Mouse (Mus musculus) intestine, postnatal 0 days (tissue): Measurements from ENCODE around the gene Tekt4. TPM values are rescaled to one million over a fixed set of nuclear protein-coding genes. Genes with fewer than 3 reads are reported as not detected.
A peak's percentile ranks its signal among the peaks of the same experiment; 100 is the strongest.

ENCODE experiments used
- ATAC-seq: fragments of 200-750 bp; cut with Nextera tagmentation; 2 replicates; pipeline ENCODE4 v1.8.0; 2017; ENCODE audit warnings: mild to moderate bottlenecking, moderate TSS enrichment, moderate library complexity
- H3K27ac ChIP-seq: fragments of 300-500 bp; sonication (generic); 2 replicates; pipeline ENCODE4 v1.5.1; 2014; ENCODE audit warnings: mild to moderate bottlenecking, low read depth, low read length, moderate library complexity
- H3K27me3 ChIP-seq: fragments of 300-500 bp; sonication (generic); replicated peaks from 2 replicates; pipeline ENCODE4 v1.6.1; 2014; ENCODE audit warnings: low read length, mixed read lengths; ENCODE audit not compliant: control insufficient read depth, insufficient read depth
- H3K36me3 ChIP-seq: fragments of 300-500 bp; sonication (generic); 2 replicates; pipeline ENCODE4 v1.6.1; 2014; ENCODE audit warnings: mild to moderate bottlenecking, moderate library complexity; ENCODE audit not compliant: control insufficient read depth, insufficient read depth
- H3K4me1 ChIP-seq: fragments of 300-500 bp; sonication (generic); replicated peaks from 2 replicates; pipeline ENCODE4 v1.6.1; 2014; ENCODE audit warnings: antibody characterized with exemption, low read length, mixed read lengths; ENCODE audit not compliant: control insufficient read depth, insufficient read depth
- H3K4me2 ChIP-seq: fragments of 300-500 bp; sonication (generic); replicated peaks from 2 replicates; pipeline ENCODE4 v1.6.1; 2014; ENCODE audit warnings: low read depth, mild to moderate bottlenecking, moderate library complexity
- H3K4me3 ChIP-seq: fragments of 300-500 bp; sonication (generic); 2 replicates; pipeline ENCODE4 v1.5.1; 2014; ENCODE audit warnings: low read depth, low read length
- H3K9ac ChIP-seq: fragments of 300-500 bp; sonication (generic); 2 replicates; pipeline ENCODE4 v1.6.1; 2014; ENCODE audit warnings: mild to moderate bottlenecking, low read depth, low read length
- H3K9me3 ChIP-seq: fragments of 300-500 bp; sonication (generic); 2 replicates; pipeline ENCODE4 v1.6.1; 2016; ENCODE audit warnings: mixed run types; ENCODE audit not compliant: control insufficient read depth
- CTCF ChIP-seq: sonication (generic); IDR thresholded peaks from 2 replicates; pipeline ENCODE4 v1.5.1; 2016; ENCODE audit warnings: low read depth, mild to moderate bottlenecking, control low read depth, antibody characterized with exemption, moderate library complexity
- WGBS: fragments of 180-500 bp; shearing (Covaris S2); extraction: QIAGEN DNeasy Blood & Tissue Kit; methylation state at CpG from one replicate; pipeline ENCODE4 v1.1.7; 2014; 5-methylcytosine and 5-hydroxymethylcytosine counted together
- polyA plus RNA-seq: library from polyadenylated mRNA; unstranded; fragments of >200 nt; fragmentation: Nextera tagmentation; extraction: Ambion mirVana; gene quantifications from 2 replicates; pipeline ENCODE4 v1.2.1, GENCODE M21; 2015

The Tekt4 gene
- polyA plus RNA-seq, 1 experiment from 2014 or later, result not detected

DNA sequence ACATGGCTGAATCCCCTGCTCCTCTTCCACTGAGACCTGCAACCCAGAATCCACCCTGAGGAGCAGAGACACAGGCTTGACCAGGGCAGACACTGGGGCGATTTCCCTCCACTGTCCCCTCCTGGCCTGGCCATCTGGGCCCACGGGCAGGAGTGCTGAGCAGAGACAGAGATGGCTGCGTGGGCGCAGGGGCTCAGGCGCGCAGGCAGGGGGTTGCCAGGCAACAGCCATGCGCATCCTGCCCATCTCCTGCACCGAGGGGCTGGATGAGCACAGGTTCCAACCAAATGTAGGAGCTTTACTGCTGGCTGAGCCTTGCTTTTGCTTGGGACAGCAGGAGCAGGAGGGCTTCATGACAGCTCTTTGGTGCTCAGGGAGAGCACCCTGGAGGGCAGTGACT, 2.1 kb downstream of the Tekt4 start:
- H3K27me3 ChIP-seq, result no peaks in the 10 kb centered on the region
- no peaks in the 10 kb centered on the region for H3K4me1 ChIP-seq
- no peak for TF ChIP-seq CTCF
- H3K4me2 ChIP-seq, result no peak overlapping the region
- no peaks in the 10 kb centered on the region for H3K36me3 ChIP-seq
- 53% methylated on average over 8 of the region's 8 CpGs for WGBS
- no peak for ATAC-seq
- H3K4me3 ChIP-seq, result no peak overlapping the region
- no peak overlapping the region for H3K9ac ChIP-seq
- no peak overlapping the region for H3K27ac ChIP-seq
- no peaks in the 10 kb centered on the region for H3K9me3 ChIP-seq

DNA sequence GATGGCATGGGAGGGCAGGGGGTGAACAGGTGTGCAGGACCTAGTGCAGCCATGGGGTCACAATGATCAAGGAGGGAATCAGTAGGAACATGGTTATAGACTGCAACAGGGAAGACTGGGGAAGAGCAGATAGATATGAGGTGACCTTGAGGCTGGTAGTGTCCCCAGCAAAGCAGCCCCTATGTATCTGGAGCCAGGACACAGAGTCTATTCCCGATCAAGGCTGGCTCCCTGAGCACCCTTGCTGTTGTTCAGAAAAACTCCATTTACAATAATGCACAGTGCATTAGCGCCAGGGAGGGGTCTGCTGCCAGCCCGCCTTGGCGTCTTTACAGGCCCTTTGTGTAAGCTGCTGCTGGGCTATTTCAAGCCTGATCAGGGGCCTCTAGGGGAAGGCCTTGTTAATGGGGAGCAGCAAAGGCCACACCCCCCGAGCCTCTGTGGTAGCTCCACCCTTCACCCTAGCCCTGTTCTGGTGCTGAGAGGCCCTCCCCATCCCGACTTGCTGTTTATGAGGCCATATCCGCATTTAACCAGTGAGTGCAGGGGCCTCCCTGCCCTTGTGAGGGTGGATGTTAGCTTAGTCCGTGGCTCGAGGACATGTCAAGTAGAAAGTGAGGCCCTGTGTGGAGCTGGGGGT, 7.9 kb downstream of the Tekt4 start:
- H3K4me2 ChIP-seq, result peak overlapping the region; percentile 35; the same call in 1 of the 2 replicates
- no peaks in the 10 kb centered on the region for H3K27me3 ChIP-seq
- H3K4me3 ChIP-seq, result 0 out of 2 replicates have a peak overlapping the region, but pooled peaks have one; percentile 3
- H3K9me3 ChIP-seq, result no peaks in the 10 kb centered on the region
- ATAC-seq, result peak; percentile 95
- 7% methylated on average over 9 of the region's 9 CpGs for WGBS
- no peak for TF ChIP-seq CTCF
- no peak overlapping the region for H3K27ac ChIP-seq
- H3K36me3 ChIP-seq, result no peaks in the 10 kb centered on the region
- H3K4me1 ChIP-seq, result peaks cover 12% of the 10 kb centered on the region
- H3K9ac ChIP-seq, result no peak overlapping the region

DNA sequence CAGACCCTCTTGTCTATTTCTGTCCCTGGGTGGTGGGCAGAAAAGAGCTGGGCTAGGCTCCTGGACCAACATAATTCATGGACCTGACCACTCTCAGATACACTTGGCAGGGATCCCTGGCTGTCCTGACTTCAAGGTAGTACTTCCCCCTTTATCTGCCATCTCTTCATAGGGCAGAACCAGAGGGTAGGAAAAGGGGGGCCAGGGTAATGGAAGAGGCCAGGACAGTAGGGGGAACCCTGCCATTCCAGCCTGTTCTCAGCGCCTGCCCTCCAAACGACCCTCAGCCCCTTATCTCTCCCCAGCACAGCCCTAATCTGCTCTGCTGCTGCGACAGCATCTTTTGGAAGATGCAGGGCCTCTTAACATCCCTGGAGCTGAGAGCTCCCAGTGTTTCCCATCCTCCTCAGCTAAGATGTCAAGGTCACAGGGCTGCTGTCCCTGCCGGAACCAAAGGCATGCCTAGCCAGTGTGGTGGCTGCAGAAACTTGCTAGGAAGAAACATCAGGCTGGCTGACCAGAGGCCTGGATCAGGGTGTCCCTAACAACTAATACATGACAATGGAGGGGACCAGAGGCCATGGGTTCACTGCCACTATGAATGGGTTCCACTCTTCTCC, 9.0 kb downstream of the Tekt4 start:
- 46% methylated on average over 4 of the region's 4 CpGs for WGBS
- Histone ChIP-seq H3K4me2 (no peak overlapping the region), H3K27me3 (no peaks in the 10 kb centered on the region), H3K27ac (no peak overlapping the region), H3K9me3 (no peaks in the 10 kb centered on the region), H3K4me3 (no peak overlapping the region), H3K36me3 (no peaks in the 10 kb centered on the region), H3K9ac (no peak overlapping the region), H3K4me1 (peaks cover 12% of the 10 kb centered on the region)
- no peak for ATAC-seq
- TF ChIP-seq CTCF, result no peak

DNA sequence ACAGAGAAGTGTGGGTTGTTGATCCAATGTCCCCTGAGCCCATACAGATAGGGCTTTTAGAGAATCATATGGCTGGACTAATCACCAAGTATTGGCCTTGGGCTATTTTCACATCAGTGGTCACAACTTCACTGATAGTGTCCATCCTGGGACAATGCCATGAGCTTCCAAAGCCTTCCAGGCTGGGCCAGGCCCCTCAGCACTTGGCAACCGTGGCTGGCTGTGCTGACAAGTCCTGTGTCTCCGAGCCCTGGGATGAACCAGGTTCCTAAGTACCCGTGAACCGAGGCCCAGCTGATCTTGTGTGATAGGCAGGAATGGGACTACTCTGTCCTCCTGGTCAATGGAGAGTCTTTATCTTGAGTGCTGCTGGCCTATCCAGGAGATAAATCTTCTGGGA, 9.7 kb downstream of the Tekt4 start:
- no peak for ATAC-seq
- Histone ChIP-seq H3K4me3 (no peak overlapping the region), H3K9me3 (no peaks in the 10 kb centered on the region), H3K4me1 (peaks cover 12% of the 10 kb centered on the region), H3K9ac (no peak overlapping the region), H3K27ac (no peak overlapping the region), H3K36me3 (no peaks in the 10 kb centered on the region), H3K27me3 (no peaks in the 10 kb centered on the region), H3K4me2 (no peak overlapping the region)
- TF ChIP-seq CTCF, result no peak
- 76% methylated on average over 4 of the region's 4 CpGs for WGBS

DNA sequence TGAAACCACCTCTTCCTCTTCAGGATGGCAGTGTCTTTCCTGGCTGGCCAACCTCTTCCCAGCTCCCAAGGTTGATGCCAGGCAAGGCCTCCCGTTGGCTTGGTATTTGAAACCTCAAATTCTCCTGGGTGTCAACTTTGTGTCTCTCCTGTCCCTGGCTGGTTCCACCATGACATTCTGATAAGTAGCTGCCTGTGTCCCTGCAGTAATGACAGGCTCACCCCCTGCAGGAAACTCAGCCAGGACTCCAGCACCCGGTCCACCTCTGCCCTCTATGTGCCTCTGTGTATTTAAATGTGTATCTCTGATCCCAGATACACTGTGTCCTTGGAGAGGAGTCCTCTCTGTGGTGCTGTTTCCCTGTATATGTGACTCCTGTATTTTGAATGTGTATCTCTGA, 11.8 kb downstream of the Tekt4 start:
- 76% methylated on average over 2 of the region's 2 CpGs for WGBS
- no peaks in the 10 kb centered on the region for H3K27me3 ChIP-seq
- H3K9ac ChIP-seq, result no peak overlapping the region
- H3K4me3 ChIP-seq, result no peak overlapping the region
- TF ChIP-seq CTCF, result no peak
- no peaks in the 10 kb centered on the region for H3K9me3 ChIP-seq
- no peak overlapping the region for H3K4me2 ChIP-seq
- ATAC-seq, result no peak
- H3K4me1 ChIP-seq, result peaks cover 12% of the 10 kb centered on the region
- H3K27ac ChIP-seq, result no peak overlapping the region
- H3K36me3 ChIP-seq, result no peaks in the 10 kb centered on the region

DNA sequence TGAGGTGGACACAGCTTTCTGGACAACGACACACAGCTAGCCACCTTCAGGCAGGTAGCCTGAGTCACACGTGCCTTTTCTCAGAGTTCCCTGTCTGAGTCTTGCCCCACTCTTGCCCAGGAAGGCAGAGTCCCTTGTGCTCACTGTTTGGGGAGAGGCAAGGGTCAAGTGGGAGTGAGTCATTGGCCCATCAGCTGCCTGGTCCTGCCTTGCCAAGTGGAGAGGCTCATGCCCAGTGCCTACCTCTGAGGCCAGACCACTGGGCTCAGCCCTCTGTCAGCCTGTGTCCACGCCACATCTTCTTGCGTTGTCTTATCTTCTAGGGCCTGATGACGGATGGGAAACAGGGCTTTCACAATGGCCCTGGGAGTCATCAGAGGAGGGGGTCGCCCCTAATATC, 13.4 kb downstream of the Tekt4 start:
- TF ChIP-seq CTCF, result no peak
- H3K9me3 ChIP-seq, result no peaks in the 10 kb centered on the region
- no peak overlapping the region for H3K27ac ChIP-seq
- H3K27me3 ChIP-seq, result no peaks in the 10 kb centered on the region
- H3K4me3 ChIP-seq, result no peak overlapping the region
- peaks cover 4% of the 10 kb centered on the region for H3K4me1 ChIP-seq
- no peak overlapping the region for H3K9ac ChIP-seq
- no peaks in the 10 kb centered on the region for H3K36me3 ChIP-seq
- no peak for ATAC-seq
- no peak overlapping the region for H3K4me2 ChIP-seq
- 61% methylated on average over 6 of the region's 6 CpGs for WGBS
